In the genomic region with DNA sequence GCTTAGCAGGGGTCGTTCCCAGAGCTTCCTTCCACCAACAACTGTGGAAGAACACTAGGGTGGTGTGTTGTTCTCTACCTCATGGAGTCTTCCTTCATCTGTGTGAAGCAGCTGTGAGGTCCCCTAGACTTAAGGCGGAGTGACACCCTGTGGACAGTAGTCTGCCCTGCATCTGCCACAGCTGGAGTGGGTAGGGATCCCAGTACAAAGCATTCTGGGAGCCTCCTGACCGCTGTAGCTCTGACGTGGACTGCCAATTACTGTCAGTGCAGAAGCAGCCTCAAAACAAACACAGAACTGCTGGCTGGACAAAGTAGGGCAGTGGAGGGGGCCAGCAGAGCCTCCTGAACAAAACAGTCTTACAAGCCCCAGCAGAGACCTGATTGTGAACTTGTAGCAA, we compare ENCODE assay signal across 14 mouse cellular contexts. TPM values are rescaled to one million over a fixed set of nuclear protein-coding genes. Genes with fewer than 3 reads are reported as not detected.
DNase-seq lines count a peak whose midpoint lies in the region; ATAC-seq and TF ChIP-seq lines count a peak whose summit lies in the region.
"Had no signal": no experiment of that assay in that cellular context is flagged by ENCODE, and none has a peak within 500 bp of the region (broad histone marks: within the 10 kb centered on the region; RNA-seq: fewer than 3 reads in every experiment).

No protein-coding gene starts in this region.

- H3K4me2 ChIP-seq in heart, embryonic 11.5 days, result no peak overlapping the region
- no peak overlapping the region for H3K4me2 ChIP-seq in liver, postnatal 0 days (ENCODE audit: low read depth, low read length)
- H3K4me2 ChIP-seq in embryonic facial prominence, embryonic 15.5 days (replicated peaks), result no peak overlapping the region
- H3K4me2 ChIP-seq: hindbrain, embryonic 14.5 days; liver, embryonic 13.5 days; midbrain, embryonic 11.5 days had no signal

- ATAC-seq in heart, embryonic 11.5 days (replicated peaks; ENCODE audit: insufficient number of reproducible peaks, low FRiP score, low TSS enrichment), result no peak
- peak; percentile 29 for ATAC-seq in liver, postnatal 0 days
- 0 out of 2 replicates have a peak, but pooled peaks have one; percentile 26 for ATAC-seq in embryonic facial prominence, embryonic 15.5 days (ENCODE audit: insufficient number of reproducible peaks, low FRiP score, low TSS enrichment, low read depth)
- no peak for ATAC-seq in monocyte, adult 5-6 weeks (replicated peaks; ENCODE audit: insufficient number of reproducible peaks, low FRiP score, low TSS enrichment, poor library complexity, severe bottlenecking)

- H3K36me3 ChIP-seq in heart, embryonic 11.5 days (ENCODE audit: control insufficient read depth, insufficient read depth, low read length), result no peaks in the 10 kb centered on the region
- H3K36me3 ChIP-seq in liver, postnatal 0 days (replicated peaks; ENCODE audit: insufficient read depth, low read length), result no peaks in the 10 kb centered on the region
- H3K36me3 ChIP-seq in embryonic facial prominence, embryonic 15.5 days, result no peaks in the 10 kb centered on the region
- H3K36me3 ChIP-seq: liver, embryonic 13.5 days had no signal

- no peak overlapping the region for H3K9ac ChIP-seq in heart, embryonic 11.5 days (ENCODE audit: low read depth, low read length)
- no peak overlapping the region for H3K9ac ChIP-seq in liver, postnatal 0 days (replicated peaks)
- no peak overlapping the region for H3K9ac ChIP-seq in embryonic facial prominence, embryonic 15.5 days
- H3K9ac ChIP-seq: hindbrain, embryonic 14.5 days; liver, embryonic 13.5 days had no signal

- no peak for TF ChIP-seq EP300 in liver, postnatal 0 days (IDR thresholded peaks at IDR 0.05; ENCODE audit: low read depth)

- TF ChIP-seq CTCF in liver, postnatal 0 days (IDR thresholded peaks at IDR 0.05; ENCODE audit: low read depth), result peak; percentile 45

- intact Hi-C loops in heart, postnatal 14 days (cut with DNase I), result no loop called here

- no peak overlapping the region for H3K4me3 ChIP-seq in heart, embryonic 11.5 days (ENCODE audit: low read depth, low read length)
- H3K4me3 ChIP-seq in liver, postnatal 0 days (ENCODE audit: low read depth, low read length), result no peak overlapping the region
- no peak overlapping the region for H3K4me3 ChIP-seq in embryonic facial prominence, embryonic 15.5 days (replicated peaks)
- H3K4me3 ChIP-seq: liver, embryonic 13.5 days had no signal

- no peaks in the 10 kb centered on the region for H3K4me1 ChIP-seq in heart, embryonic 11.5 days (ENCODE audit: control insufficient read depth, insufficient read depth, low read length)
- peaks cover 4% of the 10 kb centered on the region; the same call in 1 of the 2 replicates for H3K4me1 ChIP-seq in liver, postnatal 0 days (ENCODE audit: insufficient read depth)
- peaks cover 4% of the 10 kb centered on the region; the same call in 1 of the 2 replicates for H3K4me1 ChIP-seq in embryonic facial prominence, embryonic 15.5 days

- H3K27ac ChIP-seq in heart, embryonic 11.5 days (ENCODE audit: low read depth, low read length), result no peak overlapping the region
- no peak overlapping the region for H3K27ac ChIP-seq in liver, postnatal 0 days (ENCODE audit: low read depth)
- no peak overlapping the region for H3K27ac ChIP-seq in embryonic facial prominence, embryonic 15.5 days (replicated peaks)
- H3K27ac ChIP-seq: hindbrain, embryonic 14.5 days; liver, embryonic 13.5 days had no signal

- WGBS in heart, embryonic 11.5 days (ENCODE audit: insufficient replicate concordance), result 50% methylated on average over 4 of the region's 4 CpGs
- WGBS in liver, postnatal 0 days (ENCODE audit: insufficient replicate concordance), result 46% methylated on average over 4 of the region's 4 CpGs
- WGBS in embryonic facial prominence, embryonic 15.5 days, result 48% methylated on average over 4 of the region's 4 CpGs

- 0 out of 2 replicates have a peak, but pooled peaks cover 3% of the 10 kb centered on the region for H3K27me3 ChIP-seq in heart, embryonic 11.5 days (ENCODE audit: control insufficient read depth, insufficient read depth, low read length)
- H3K27me3 ChIP-seq in liver, postnatal 0 days (ENCODE audit: insufficient read depth, low read length), result peaks cover 5% of the 10 kb centered on the region; the same call in 1 of the 2 replicates
- H3K27me3 ChIP-seq in embryonic facial prominence, embryonic 15.5 days, result no peaks in the 10 kb centered on the region

- DNase-seq in heart, postnatal 14 days, result peak; percentile 24 to 25
- DNase-seq in liver, postnatal 0 days, result no peak
- no peak for DNase-seq in liver
- peak; percentile 61 for DNase-seq in retina, embryonic 14.5 days (ENCODE audit: low spot score)
- DNase-seq in kidney, postnatal 36 days, result no peak
- DNase-seq: adrenal gland, postnatal 25 days; cerebellum, adult 11-12 months; liver, embryonic 13.5 days had no signal

- no peaks in the 10 kb centered on the region for H3K9me3 ChIP-seq in heart, embryonic 11.5 days (replicated peaks; ENCODE audit: control insufficient read depth, low read length)
- no peaks in the 10 kb centered on the region for H3K9me3 ChIP-seq in liver, postnatal 0 days (ENCODE audit: low read length)
- H3K9me3 ChIP-seq in embryonic facial prominence, embryonic 15.5 days (replicated peaks), result no peaks in the 10 kb centered on the region
- H3K9me3 ChIP-seq: liver, embryonic 13.5 days had no signal

RNA-seq across cellular contexts. Expression of gene Aspg, which starts 5.4 kb away (rescaled TPM):
- 1 to 10 TPM in 1 of 2 experiments, under 1 TPM in 1; 0.37 to 2.2 TPM for total RNA-seq in heart, postnatal 14 days (2021)
- 0.56 and 1.4 TPM in 2 replicates for polyA plus RNA-seq in heart, embryonic 11.5 days (2014; fragmentation: Nextera tagmentation; extraction: Ambion mirVana)
- 12.6 and 14.8 TPM in 2 replicates for polyA plus RNA-seq in liver, postnatal 0 days (2015; fragmentation: Nextera tagmentation; extraction: Ambion mirVana)
- 4.8 and 6.2 TPM in 2 replicates for polyA plus RNA-seq in embryonic facial prominence, embryonic 15.5 days (2015; fragmentation: Nextera tagmentation; extraction: Ambion mirVana)
- total RNA-seq in monocyte, adult 5-6 weeks (2017), result not detected in 3 replicates
- total RNA-seq: granulocyte monocyte progenitor cell, adult 5-6 weeks had no signal

RNA-seq across cellular contexts. Expression of gene Kif26a, which starts 45.0 kb away (rescaled TPM):
- total RNA-seq in heart, postnatal 14 days (2021), result 10 to 100 TPM; 22.0 to 23.1 TPM
- polyA plus RNA-seq in heart, embryonic 11.5 days (2014; fragmentation: Nextera tagmentation; extraction: Ambion mirVana), result 0.89 and 1.3 TPM in 2 replicates
- polyA plus RNA-seq in liver, postnatal 0 days (2015; fragmentation: Nextera tagmentation; extraction: Ambion mirVana), result 0.14 and 0.17 TPM in 2 replicates
- 7.9 and 9.5 TPM in 2 replicates for polyA plus RNA-seq in embryonic facial prominence, embryonic 15.5 days (2015; fragmentation: Nextera tagmentation; extraction: Ambion mirVana)
- not detected in 3 replicates for total RNA-seq in monocyte, adult 5-6 weeks (2017)
- total RNA-seq: granulocyte monocyte progenitor cell, adult 5-6 weeks had no signal

Comparison
In these comparisons a context has a peak if more than half of its experiments do, and no peak if none do; other contexts are left out.
1. DNase-seq: peak in heart, postnatal 14 days (2 of 2) and retina, embryonic 14.5 days (single experiment); none in liver, postnatal 0 days (single experiment), liver (single experiment) and kidney, postnatal 36 days (0 of 2).
2. ATAC-seq: peak in liver, postnatal 0 days (single experiment) and embryonic facial prominence, embryonic 15.5 days (single experiment); none in heart, embryonic 11.5 days (single experiment) and monocyte, adult 5-6 weeks (single experiment).